Mouse (Mus musculus) thymus, adult 18-20 months (tissue): ENCODE data around the gene Krtap27-1.

Experiments
- DNase-seq, 2 experiments: peaks; one replicate each; pipeline ENCODE4 v3.0.0; 2022; ENCODE audit warnings: mixed read lengths in 2 of 2

Gene Krtap27-1

GRCm38 (mm10) chr16:88671571-88671970 is at the start of gene Krtap27-1:
Gene Krtap27-1, minus strand, starts transcription at chr16:88671671.
- no peak for DNase-seq

- no peak for DNase-seq
Measured at GRCm38 (mm10) chr16:88720031-88720430, 48.6 kb upstream of the Krtap27-1 start.

GRCm38 (mm10) chr16:88716549-88716948 is 45.1 kb upstream of the Krtap27-1 start:
- no peak for DNase-seq

- DNase-seq, result no peak
Measured at GRCm38 (mm10) chr16:88711245-88711644, 39.8 kb upstream of the Krtap27-1 start.

- DNase-seq, result no peak
Measured at GRCm38 (mm10) chr16:88710757-88711156, 39.3 kb upstream of the Krtap27-1 start.

GRCm38 (mm10) chr16:88707496-88708012 is 36.1 kb upstream of the Krtap27-1 start, which contains the start of gene 2310061N02Rik:
Gene 2310061N02Rik, minus strand, starts transcription at chr16:88707962.
- no peak for DNase-seq

GRCm38 (mm10) chr16:88701072-88701864 is 29.8 kb upstream of the Krtap27-1 start:
- DNase-seq, result peak; percentile 28 to 44

- no peak for DNase-seq
Measured at GRCm38 (mm10) chr16:88696256-88696655, 24.8 kb upstream of the Krtap27-1 start.

GRCm38 (mm10) chr16:88681282-88681681 is 9.8 kb upstream of the Krtap27-1 start:
- DNase-seq, result no peak

- no peak for DNase-seq
Measured at GRCm38 (mm10) chr16:88679099-88679498, 7.6 kb upstream of the Krtap27-1 start.

- DNase-seq, result no peak
Measured at GRCm38 (mm10) chr16:88657426-88657825, 14.0 kb downstream of the Krtap27-1 start.

- no peak for DNase-seq
Measured at GRCm38 (mm10) chr16:88651952-88652351, 19.5 kb downstream of the Krtap27-1 start.

GRCm38 (mm10) chr16:88651082-88651481 is 20.4 kb downstream of the Krtap27-1 start:
- no peak for DNase-seq

GRCm38 (mm10) chr16:88647358-88647846 is 24.1 kb downstream of the Krtap27-1 start, which contains the start of gene Krtap26-1:
Gene Krtap26-1, minus strand, starts transcription at chr16:88647796.
- DNase-seq, result no peak

- DNase-seq, result no peak
Measured at GRCm38 (mm10) chr16:88646366-88647111, 24.9 kb downstream of the Krtap27-1 start.

- no peak for DNase-seq
Measured at GRCm38 (mm10) chr16:88640053-88640452, 31.4 kb downstream of the Krtap27-1 start.

- DNase-seq, result no peak
Measured at GRCm38 (mm10) chr16:88635142-88635541, 36.3 kb downstream of the Krtap27-1 start.

- DNase-seq, result no peak
Measured at GRCm38 (mm10) chr16:88631474-88631873, 40.0 kb downstream of the Krtap27-1 start.

- no peak for DNase-seq
Measured at GRCm38 (mm10) chr16:88627566-88627965, 43.9 kb downstream of the Krtap27-1 start, which contains the start of gene 2310079G19Rik. Gene 2310079G19Rik, minus strand, starts transcription at chr16:88627666.
